Mouse (Mus musculus): ENCODE measurements around the gene Sez6l. TPM values are rescaled to one million over a fixed set of nuclear protein-coding genes. Genes with fewer than 3 reads are reported as not detected.
A peak's percentile ranks its signal among the peaks of the same experiment; 100 is the strongest.

Gene Sez6l
- total and polyA plus RNA-seq, 2 experiments from 2014 or later: 48.4 to 73.8 TPM

DNA sequence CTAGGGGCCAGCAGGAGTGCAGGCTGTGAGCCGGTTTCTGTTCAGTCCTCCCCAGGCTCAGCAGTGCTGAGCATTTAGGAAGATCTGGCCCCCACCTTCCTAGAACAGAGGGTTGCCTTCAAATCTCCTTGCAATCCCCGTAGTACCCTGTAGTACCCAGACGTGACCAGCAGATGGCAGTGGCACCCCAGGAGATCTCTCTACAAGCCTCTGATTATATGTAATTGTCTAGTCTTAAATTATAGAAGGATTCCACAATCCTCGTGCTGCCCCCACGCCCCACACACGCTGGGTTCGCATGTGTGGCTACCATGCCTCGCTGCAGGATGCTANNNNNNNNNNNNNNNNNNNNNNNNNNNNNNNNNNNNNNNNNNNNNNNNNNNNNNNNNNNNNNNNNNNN, 144.0 kb downstream of the Sez6l start:
- ATAC-seq: peak; percentile 76
- H3K27ac ChIP-seq (ENCODE audit: low read depth, low read length): peak overlapping the region; percentile 6; the same call in 1 of the 2 replicates
- H3K4me3 ChIP-seq (ENCODE audit: low read depth, low read length): no peak overlapping the region
- H3K9ac ChIP-seq: no peak overlapping the region
- no peaks in the 10 kb centered on the region for H3K9me3 ChIP-seq (ENCODE audit: low read length)
- no peaks in the 10 kb centered on the region for H3K36me3 ChIP-seq (ENCODE audit: insufficient read depth)
- H3K4me1 ChIP-seq (ENCODE audit: insufficient read depth): no peaks in the 10 kb centered on the region
- DNase-seq: peak; percentile 92
- H3K27me3 ChIP-seq (ENCODE audit: insufficient read depth, low read length): no peaks in the 10 kb centered on the region
- 2% methylated on average over 8 of the region's 8 CpGs for WGBS
- TF ChIP-seq CTCF (IDR thresholded peaks at IDR 0.05; ENCODE audit: low read depth): peak; percentile 94
- H3K4me2 ChIP-seq (ENCODE audit: low read depth): no peak overlapping the region

DNA sequence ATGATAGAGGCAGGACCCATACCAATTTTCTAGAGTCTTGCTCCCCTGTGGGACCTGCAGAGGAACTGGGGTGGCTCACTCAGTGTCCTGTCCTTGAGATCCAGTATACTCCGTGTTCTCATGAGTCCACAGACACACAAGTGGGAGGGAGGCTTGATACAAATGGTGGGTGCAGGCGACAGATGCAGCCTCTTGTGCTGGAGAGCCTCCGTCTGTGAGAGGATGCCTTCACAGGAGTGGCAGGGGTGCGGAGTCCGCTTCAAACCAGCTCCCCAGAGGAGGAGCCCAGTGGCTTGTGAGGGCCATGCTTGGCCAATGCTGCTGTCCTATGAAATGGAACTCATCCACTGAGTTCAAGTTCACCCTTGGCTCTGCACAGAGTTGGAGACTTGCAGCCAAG, 145.0 kb downstream of the Sez6l start:
- Histone ChIP-seq H3K4me3 (ENCODE audit: low read depth, low read length) (no peak overlapping the region), H3K9ac (no peak overlapping the region), H3K27me3 (ENCODE audit: insufficient read depth, low read length) (no peaks in the 10 kb centered on the region), H3K27ac (ENCODE audit: low read depth, low read length) (no peak overlapping the region), H3K4me1 (ENCODE audit: insufficient read depth) (no peaks in the 10 kb centered on the region), H3K9me3 (ENCODE audit: low read length) (no peaks in the 10 kb centered on the region), H3K4me2 (ENCODE audit: low read depth) (no peak overlapping the region), H3K36me3 (ENCODE audit: insufficient read depth) (no peaks in the 10 kb centered on the region)
- TF ChIP-seq CTCF (IDR thresholded peaks at IDR 0.05; ENCODE audit: low read depth): no peak
- no peak for DNase-seq
- 60% methylated on average over 5 of the region's 5 CpGs for WGBS
- no peak for ATAC-seq

DNA sequence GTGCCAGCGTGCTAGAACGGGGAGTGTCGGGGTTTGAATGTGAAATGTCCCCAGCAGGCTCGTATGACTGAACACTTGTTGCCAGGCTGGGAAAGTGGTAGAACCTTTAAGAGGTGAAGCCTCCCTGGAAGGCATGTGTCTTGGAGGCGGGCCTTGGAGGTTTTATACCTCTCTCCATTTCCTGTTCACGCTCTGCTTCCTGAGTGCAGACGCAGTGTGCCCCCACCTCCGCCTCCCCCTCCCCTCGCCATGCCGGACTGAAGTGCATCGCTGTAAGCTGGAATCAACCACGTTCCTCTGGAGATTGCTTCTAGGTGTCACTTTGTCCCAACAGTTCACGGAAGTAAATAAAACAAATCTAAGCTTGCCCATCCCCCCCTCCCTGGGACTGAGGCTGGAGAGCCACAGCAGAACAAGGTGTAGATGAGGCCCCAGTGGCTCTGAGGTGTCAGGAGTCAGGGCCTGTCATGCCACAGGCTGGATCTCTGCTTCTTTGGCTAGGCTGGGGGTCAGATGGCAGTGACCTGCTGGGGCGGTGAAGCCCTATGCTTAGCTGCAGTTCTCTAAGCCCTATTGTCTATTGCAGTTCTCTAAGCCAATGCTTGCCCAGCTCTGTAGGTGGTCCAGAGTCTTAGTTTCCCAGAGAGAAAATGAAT, 145.7 kb downstream of the Sez6l start:
- 32% methylated on average over 14 of the region's 14 CpGs for WGBS
- no peak for TF ChIP-seq CTCF (IDR thresholded peaks at IDR 0.05; ENCODE audit: low read depth)
- DNase-seq: no peak
- no peak overlapping the region for H3K9ac ChIP-seq
- H3K4me3 ChIP-seq (ENCODE audit: low read depth, low read length): no peak overlapping the region
- no peaks in the 10 kb centered on the region for H3K36me3 ChIP-seq (ENCODE audit: insufficient read depth)
- H3K9me3 ChIP-seq (ENCODE audit: low read length): no peaks in the 10 kb centered on the region
- no peak for ATAC-seq
- H3K4me2 ChIP-seq (ENCODE audit: low read depth): no peak overlapping the region
- no peaks in the 10 kb centered on the region for H3K4me1 ChIP-seq (ENCODE audit: insufficient read depth)
- no peaks in the 10 kb centered on the region for H3K27me3 ChIP-seq (ENCODE audit: insufficient read depth, low read length)
- no peak overlapping the region for H3K27ac ChIP-seq (ENCODE audit: low read depth, low read length)

GRCm38 (mm10) chr5:112428944-112429343, 148.0 kb downstream of the Sez6l start:
- peak; percentile 88 for TF ChIP-seq CTCF (IDR thresholded peaks at IDR 0.05; ENCODE audit: low read depth)
- WGBS: 13% methylated on average over 19 of the region's 19 CpGs
- ATAC-seq (peak; percentile 42; the same call in 1 of the 2 replicates), DNase-seq (peak; percentile 79)
- H3K4me2 ChIP-seq (ENCODE audit: low read depth): peak overlapping the region; percentile 16
- H3K4me1 ChIP-seq (ENCODE audit: insufficient read depth): no peaks in the 10 kb centered on the region
- H3K36me3 ChIP-seq (ENCODE audit: insufficient read depth): 0 out of 2 replicates have a peak, but pooled peaks cover 4% of the 10 kb centered on the region
- H3K9me3 ChIP-seq (ENCODE audit: low read length): no peaks in the 10 kb centered on the region
- no peak overlapping the region for H3K4me3 ChIP-seq (ENCODE audit: low read depth, low read length)
- H3K9ac ChIP-seq: no peak overlapping the region
- no peaks in the 10 kb centered on the region for H3K27me3 ChIP-seq (ENCODE audit: insufficient read depth, low read length)
- H3K27ac ChIP-seq (ENCODE audit: low read depth, low read length): no peak overlapping the region

DNA sequence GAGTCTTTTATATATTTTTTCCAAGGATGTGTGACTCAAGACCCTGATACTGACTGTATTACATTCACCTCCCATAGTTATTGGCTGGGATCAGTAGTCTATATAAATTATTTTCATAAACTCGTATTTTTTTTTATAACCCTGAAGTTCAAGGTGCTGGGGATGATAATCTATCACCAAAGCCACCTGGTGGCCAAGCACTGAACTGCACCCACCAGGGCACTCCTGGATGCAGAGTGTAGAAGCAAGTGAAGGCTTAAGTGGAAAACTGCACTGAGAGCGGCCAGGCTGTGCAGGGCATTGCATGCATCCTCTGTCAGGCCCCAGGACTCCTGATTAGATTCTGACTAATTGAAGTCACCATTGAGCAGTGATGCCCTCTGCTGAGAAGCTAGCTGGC, 149.7 kb downstream of the Sez6l start:
- WGBS: 41% methylated on average over 2 of the region's 2 CpGs
- no peaks in the 10 kb centered on the region for H3K4me1 ChIP-seq (ENCODE audit: insufficient read depth)
- H3K9ac ChIP-seq: no peak overlapping the region
- DNase-seq: peak; percentile 84
- H3K4me2 ChIP-seq (ENCODE audit: low read depth): no peak overlapping the region
- no peak overlapping the region for H3K27ac ChIP-seq (ENCODE audit: low read depth, low read length)
- no peaks in the 10 kb centered on the region for H3K9me3 ChIP-seq (ENCODE audit: low read length)
- peaks cover 8% of the 10 kb centered on the region; the same call in 1 of the 2 replicates for H3K36me3 ChIP-seq (ENCODE audit: insufficient read depth)
- no peaks in the 10 kb centered on the region for H3K27me3 ChIP-seq (ENCODE audit: insufficient read depth, low read length)
- ATAC-seq: peak; percentile 72
- no peak overlapping the region for H3K4me3 ChIP-seq (ENCODE audit: low read depth, low read length)
- TF ChIP-seq CTCF (IDR thresholded peaks at IDR 0.05; ENCODE audit: low read depth): peak; percentile 91

DNA sequence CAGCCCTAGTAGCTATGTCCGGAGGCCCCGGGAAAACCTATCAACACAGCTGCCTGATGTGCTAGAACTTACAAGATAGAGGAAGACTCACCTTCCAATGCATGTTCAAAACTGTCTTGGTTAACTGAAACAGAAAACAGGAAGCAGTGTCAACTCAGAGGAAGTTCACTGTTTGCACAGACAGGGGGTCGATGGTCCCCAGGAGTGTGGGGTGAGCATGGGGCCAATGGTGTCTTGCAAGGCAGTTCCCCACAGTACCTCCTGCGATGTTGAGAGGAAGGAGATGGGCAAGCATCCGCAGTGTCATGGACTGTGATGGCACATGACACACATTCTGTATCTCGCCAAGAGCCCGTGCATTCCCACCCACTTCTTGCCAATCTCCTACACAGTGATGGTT, 150.3 kb downstream of the Sez6l start:
- WGBS: 89% methylated on average over 7 of the region's 7 CpGs

DNA sequence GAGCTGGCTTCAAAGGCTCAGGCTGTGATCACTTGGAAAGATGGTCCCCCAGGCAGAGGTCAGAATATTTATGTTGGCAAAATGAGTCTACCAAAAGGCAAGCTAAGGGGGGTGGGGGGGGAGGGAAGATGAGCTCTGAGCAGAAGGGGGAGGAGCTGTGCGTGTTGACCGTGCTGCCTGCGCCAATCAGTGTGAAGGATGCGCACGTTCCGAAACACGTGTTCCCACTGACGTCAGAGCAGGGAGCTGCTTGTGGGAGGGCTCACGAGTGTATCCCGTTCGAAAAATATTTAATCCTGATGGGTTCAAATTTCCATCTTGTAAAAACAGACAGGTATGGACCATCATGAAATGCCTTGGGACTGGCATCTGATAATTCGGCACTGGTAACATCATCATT, 157.4 kb downstream of the Sez6l start:
- peak; percentile 76 for ATAC-seq

More for the DNA sequence above, 150.3 kb downstream of the Sez6l start:
- Histone ChIP-seq H3K4me2 (ENCODE audit: low read depth) (no peak overlapping the region), H3K4me1 (ENCODE audit: insufficient read depth) (no peaks in the 10 kb centered on the region), H3K27me3 (ENCODE audit: insufficient read depth, low read length) (no peaks in the 10 kb centered on the region), H3K27ac (ENCODE audit: low read depth, low read length) (no peak overlapping the region), H3K9me3 (ENCODE audit: low read length) (no peaks in the 10 kb centered on the region), H3K9ac (no peak overlapping the region), H3K36me3 (ENCODE audit: insufficient read depth) (peaks cover 8% of the 10 kb centered on the region), H3K4me3 (ENCODE audit: low read depth, low read length) (no peak overlapping the region)
- DNase-seq: no peak
- ATAC-seq: no peak
- TF ChIP-seq CTCF (IDR thresholded peaks at IDR 0.05; ENCODE audit: low read depth): no peak

More for the DNA sequence above, 157.4 kb downstream of the Sez6l start:
- Histone ChIP-seq H3K36me3 (ENCODE audit: insufficient read depth) (peaks cover 17% of the 10 kb centered on the region), H3K27me3 (ENCODE audit: insufficient read depth, low read length) (no peaks in the 10 kb centered on the region), H3K4me3 (ENCODE audit: low read depth, low read length) (no peak overlapping the region), H3K4me1 (ENCODE audit: insufficient read depth) (no peaks in the 10 kb centered on the region), H3K4me2 (ENCODE audit: low read depth) (no peak overlapping the region), H3K9ac (no peak overlapping the region), H3K9me3 (ENCODE audit: low read length) (no peaks in the 10 kb centered on the region), H3K27ac (ENCODE audit: low read depth, low read length) (no peak overlapping the region)
- WGBS: 42% methylated on average over 12 of the region's 12 CpGs
- TF ChIP-seq CTCF (IDR thresholded peaks at IDR 0.05; ENCODE audit: low read depth): no peak
- DNase-seq: peak; percentile 52

Measured in forebrain, postnatal 0 days (tissue).